Mouse (Mus musculus) telencephalon, adult 2 months (tissue): Measurements from ENCODE around the gene Gm4952.
"Not testable (repeated sequence)": the region's sequence is repeated elsewhere in the genome, so short reads cannot be mapped to it uniquely, and the experiment has no call there.

Experiments used
- DNase-seq: peaks from one replicate; pipeline ENCODE4 v3.0.0-alpha.2; 2011; ENCODE audit warnings: low read depth, low spot score

Gene Gm4952

DNA sequence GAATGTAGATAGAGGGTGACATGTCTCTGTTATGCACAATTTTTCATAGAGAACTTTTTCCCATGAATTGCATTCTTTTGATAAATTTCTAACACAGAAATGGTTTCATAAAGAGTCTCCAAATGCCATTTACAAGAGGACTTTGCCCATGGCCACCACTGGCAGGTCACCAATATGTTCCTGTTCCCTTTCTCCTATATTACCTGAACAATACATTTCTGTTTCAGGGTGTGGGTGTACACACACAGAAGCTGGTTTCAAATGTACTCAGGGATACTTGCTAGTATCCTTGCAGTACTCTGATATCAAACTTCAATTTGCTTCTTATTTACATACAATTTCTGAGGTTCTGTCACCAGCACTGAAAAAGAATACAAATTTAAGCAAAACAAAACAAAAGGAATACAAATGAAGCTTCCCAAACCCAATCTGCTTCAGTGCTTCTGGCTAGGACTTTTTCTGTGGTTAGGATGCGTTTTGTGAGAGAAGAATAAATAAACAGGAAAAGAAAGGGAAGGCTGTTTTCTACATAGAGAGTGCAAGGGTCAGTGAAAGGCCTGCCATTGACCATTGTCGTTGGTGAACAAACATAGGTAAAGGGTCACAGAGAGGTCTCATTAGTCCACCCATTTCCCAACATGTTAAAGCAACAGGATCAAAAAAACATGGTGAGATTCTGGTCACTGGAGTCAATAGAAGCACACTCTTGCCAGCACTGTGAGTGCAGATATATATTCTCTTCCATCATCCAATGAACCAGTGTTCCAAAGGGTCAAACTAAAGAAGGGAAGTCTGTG lies 1.1 kb downstream of the Gm4952 start:
- no peak for DNase-seq

DNA sequence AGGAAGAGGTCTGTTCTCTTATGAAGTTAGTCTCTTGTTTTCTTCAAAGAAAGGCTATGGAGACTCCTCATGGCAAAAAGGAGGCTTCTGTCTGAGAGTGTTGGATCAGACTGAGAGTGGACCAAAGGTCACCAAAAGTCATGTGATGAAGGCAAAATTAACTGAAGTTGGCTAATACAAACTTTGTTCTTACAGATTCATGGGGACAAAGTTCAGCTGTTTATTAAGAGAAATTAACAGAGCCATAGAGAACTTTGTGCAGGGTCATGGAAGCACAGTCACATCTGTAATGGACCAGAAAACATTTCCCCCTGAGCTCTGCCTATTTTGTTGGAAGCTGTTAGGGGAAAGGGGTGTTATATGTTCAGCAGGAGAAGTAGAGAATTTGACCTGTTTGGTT lies 8.6 kb downstream of the Gm4952 start:
- no peak for DNase-seq

DNA sequence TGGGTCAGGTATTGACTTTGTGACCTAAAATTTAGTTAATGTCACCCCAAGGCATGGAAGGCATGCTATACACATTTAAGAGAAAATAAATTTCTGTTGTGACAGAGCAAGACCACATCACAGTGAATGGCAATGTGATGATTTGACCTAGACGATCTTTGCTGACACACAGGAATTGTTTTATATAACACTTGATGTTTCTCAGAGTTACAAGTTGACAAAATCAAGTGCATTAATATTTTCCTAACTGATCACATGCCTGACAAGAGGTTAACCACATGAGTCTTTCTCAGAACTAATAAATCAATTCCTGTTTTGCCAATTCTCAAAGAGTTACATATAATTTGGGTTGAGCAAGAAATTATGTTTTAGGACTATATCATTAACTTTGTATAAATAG lies 13.9 kb downstream of the Gm4952 start:
- DNase-seq, result no peak

DNA sequence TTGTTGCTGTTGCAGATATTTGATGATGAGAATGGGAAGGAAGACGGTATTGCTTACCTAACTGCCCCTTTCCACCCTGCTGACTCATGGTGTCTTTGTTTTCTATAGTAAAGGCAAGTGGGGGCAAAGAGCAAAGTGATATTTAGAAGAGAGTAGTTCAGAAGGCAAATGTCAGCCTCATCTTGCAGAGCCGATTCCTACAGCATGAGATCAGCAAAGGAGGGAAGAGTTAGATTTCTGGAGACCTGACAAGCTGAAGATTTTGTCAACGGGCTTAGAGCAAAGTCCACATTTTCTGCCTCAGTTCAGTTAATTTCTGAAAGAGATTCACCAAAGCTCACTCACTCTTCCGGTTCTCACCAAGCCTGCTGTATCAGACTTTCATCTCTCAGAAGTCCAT lies 33.4 kb downstream of the Gm4952 start, which contains the start of gene Glyat:
Gene Glyat (plus strand): TSS at position 133 of the 400 bp plus-strand sequence.
- DNase-seq, result no peak

DNA sequence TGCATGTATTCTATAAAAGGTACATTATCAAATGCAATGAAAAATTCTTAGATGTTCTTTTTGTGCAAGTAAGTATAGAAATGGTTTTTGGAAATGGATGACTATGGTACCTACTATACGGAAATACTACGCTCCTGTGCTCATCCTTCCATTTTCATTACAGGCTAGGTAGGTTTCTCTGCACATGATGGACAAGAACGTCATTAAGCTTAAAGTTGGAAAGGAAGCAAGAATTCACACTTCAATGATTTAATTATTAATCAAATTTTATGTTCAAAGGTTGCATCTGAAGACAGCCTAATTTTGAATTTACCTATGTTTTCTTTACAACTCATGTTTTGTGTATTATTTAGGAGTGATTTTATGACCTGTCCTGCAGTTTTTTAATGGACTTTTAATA lies 34.5 kb downstream of the Gm4952 start:
- DNase-seq, result no peak

DNA sequence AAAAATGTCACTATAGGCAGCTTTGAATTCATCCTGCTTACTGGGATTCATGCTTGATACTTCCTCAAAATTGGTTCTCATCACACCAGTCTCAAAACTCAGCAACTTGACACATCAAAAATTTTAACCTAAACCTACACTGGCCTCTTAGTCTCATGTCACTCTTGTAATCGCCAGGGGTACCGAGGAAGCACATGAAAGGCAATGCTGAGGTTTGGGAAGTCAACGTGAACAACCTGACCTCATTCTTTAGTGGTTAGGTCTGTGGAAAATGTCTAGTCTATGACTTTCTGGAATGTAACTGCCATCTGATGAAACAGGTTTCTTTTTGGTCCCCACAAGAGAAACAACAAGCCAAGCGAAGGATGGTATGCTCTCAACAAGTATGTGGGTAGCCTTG lies 35.2 kb downstream of the Gm4952 start:
- no peak for DNase-seq

DNA sequence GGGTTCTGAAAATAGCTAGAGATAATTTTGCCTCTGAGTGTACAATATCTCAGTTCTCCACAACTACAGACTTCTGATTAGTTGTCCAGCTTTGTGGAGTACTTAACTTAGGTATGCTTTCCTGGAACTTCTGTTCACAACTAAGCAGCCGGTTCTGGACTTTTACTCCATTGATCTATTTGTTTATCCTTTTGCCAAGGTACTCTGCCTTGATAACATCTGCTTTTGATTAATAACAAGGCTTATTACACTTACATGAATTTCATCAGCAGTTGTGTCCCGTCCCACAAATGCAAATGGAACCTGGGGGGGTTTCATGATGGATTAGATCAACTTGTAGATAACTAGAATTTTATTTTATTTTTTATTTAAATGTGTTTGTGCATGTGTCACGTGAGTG lies 37.1 kb downstream of the Gm4952 start:
- DNase-seq, result no peak

DNA sequence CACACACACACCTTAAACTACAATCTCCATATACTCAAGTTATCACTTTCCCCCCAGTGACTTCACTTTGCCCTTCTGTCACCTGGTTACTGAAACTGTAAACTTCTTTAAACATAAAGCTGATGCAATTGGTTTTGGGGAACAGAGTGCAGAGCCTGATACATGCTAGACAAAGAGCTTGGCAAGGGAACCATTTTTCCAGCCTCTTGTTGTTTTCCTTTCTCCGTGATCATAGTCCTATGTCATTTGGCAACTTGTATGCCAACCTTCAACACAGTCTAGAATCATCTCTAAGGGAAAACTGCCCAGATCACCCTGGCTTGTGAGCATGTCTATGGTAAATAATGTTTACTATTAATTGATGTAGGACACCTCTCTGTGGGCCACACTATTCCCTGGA lies 38.3 kb downstream of the Gm4952 start:
- DNase-seq, result no peak

DNA sequence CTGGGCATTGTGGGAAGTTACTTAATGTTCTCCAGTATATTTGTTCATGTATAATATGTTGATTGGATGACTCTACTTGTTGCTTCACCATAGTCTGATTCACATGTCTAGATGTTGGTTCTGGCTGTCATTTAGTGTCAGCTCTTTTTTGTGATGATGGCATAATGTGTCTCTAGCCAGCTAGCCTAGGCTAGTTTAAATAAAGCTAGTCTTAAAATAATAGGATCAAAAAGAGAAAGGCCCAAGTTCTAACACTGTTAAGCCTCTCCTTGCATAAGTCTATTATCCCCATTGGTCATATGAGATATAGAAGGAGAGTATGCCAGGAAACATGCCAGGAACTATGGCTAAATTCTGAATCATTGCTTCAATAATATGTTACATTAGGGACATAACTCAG lies 49.7 kb downstream of the Gm4952 start:
- DNase-seq, result no peak

DNA sequence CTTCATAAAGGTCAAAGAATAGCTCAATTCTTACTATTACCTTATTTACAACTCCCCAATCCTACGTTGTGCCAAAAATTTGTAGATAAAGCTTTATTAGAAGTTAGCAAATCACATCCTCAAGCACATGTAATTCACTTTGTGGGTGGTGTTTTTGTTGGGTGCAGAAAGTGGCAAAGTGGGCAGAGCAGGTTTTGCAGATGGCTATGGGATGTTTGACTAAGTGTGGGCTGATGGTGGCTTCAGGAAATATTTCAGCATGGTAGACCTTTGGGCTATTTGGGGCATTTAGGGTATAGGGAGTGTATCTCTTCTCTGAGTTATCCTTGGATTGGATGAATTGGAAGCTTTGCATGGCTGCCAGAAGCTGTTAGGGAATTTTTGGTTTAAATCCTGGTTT lies 66.4 kb downstream of the Gm4952 start:
- no peak for DNase-seq

DNA sequence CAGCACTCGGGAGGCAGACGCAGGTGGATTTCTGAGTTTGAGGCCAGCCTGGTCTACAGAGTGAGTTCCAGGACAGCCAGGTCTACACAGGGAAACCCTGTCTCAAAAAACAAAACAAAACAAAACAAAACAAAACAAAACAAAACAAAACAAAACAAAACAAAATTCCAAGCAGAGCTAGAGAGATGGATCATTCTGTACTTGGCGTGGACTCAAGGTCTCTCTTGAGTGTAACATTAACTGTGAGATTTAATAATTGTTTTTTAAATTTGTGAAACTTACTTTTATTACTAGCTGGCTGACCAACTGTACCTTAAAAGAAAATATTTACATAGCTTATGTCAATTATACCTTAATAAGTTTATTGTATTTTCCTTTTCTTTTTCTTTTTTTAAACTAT lies 68.8 kb downstream of the Gm4952 start:
- not testable (repeated sequence) for DNase-seq

DNA sequence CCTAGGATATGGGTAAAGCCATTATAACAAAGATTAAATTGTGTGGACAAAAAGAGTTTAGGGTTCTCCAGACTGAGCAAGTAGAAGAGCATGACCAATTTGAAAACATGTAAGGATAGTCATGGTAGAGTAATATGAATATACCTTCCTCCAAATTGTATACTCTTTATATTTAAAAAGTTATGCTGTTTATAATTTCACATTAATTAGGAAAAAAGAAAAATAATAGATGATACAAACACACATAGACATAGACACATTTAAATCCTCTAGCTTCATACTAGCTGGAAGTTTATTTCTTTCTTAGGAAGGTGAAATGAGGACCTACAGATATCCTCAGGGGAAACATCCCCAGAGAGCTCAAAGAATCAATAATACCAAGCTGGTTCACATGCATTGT lies 70.4 kb downstream of the Gm4952 start, which contains the start of gene Olfr1442:
Gene Olfr1442 (plus strand): TSS at position 301 of the 400 bp plus-strand sequence.
- no peak for DNase-seq

DNA sequence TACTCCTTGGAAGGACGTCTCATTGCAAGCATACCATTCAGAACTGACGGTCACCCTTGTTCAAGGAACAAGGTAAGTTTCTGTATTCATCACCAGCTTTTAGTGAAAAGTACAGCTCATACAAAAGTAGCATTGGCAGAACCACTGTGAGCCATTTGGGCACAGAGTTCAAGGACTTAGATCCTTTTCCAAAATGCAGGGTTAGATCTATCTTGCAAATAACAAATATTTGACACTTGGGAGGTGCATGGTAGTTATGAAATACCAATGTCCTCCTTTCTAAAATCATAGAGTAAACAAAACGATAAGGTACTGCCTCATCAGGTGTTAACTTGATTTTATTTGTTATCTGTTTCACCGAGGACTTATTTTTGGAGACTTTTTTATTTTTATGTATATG lies 71.3 kb downstream of the Gm4952 start:
- DNase-seq, result no peak

DNA sequence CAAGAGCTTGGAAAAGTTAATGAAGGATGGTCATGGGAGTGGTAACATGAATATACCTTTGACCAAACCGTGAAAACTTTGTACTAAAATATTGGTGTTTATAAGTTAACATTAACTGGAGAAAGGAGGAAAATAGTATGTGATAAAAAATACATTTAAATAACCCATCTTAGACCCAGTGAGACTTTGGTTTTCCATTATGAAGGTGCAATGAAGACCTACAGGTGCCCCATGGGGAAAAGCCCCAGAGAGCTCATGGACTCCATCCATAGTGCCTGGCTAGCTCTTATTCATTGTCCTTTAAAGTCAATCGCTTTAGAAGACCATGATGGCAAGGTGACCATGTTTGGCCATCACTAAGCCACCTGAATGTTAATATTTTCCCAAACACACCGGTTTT lies 78.0 kb downstream of the Gm4952 start, which contains the start of gene Olfr1443:
Gene Olfr1443 (plus strand): TSS at position 301 of the 400 bp plus-strand sequence.
- no peak for DNase-seq
